Mouse (Mus musculus) liver, embryonic 14.5 days (tissue): Measurements from ENCODE around the gene Mtmr3.

Experiments used
- CTCF ChIP-seq: IDR thresholded peaks from 2 replicates; pipeline ENCODE4 v1.5.1; 2016; ENCODE audit warnings: antibody characterized with exemption, low read depth, control low read depth
- EP300 ChIP-seq: IDR thresholded peaks from 2 replicates; pipeline ENCODE4 v1.6.1; 2016; ENCODE audit warnings: antibody characterized with exemption, low read depth

DNA sequence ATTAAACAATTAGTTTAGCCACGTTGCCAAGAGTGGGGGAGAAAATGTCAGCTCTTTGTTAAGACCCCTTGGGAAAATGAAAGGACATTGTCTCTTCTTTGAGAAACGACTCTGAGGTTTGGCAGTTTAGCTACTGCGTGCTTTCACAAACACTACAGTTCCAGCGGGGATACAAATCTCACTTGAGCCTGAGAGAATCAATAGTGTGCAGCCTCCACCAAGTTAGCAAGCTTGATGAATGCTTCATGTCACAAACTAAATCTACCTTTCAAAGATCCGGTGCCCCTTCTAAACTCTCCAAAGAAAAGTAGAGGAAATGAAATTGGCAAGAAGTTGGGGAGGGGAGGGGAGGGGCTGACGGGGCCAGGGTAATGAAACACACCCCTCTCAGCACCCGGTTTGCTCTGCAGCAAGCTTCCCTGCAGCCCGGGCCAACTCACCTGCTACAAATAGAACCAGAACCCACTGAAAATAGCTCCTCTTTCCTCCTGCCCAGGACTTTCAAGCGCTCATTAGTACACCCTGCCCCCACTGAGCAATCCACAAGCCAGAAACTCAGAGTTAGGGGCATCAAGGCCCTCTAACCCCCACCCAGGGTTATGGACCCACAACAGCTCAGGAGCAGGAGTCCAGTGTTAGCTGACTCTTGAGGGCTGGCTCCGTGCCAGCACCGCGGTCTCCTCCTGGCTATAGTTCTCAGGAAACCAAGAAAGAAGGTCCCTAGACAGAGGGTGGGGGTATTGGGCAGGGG is 8.2 kb upstream of the Mtmr3 start:
- TF ChIP-seq CTCF = no peak
- no peak for TF ChIP-seq EP300
